8 mouse cellular contexts compared by ENCODE assay signal in genomic region chr2:26182646-26183045, GRCm38 (mm10). TPM values are rescaled to one million over a fixed set of nuclear protein-coding genes. Genes with fewer than 3 reads are reported as not detected.
DNase-seq lines count a peak whose midpoint lies in the region; ATAC-seq and TF ChIP-seq lines count a peak whose summit lies in the region.

No protein-coding gene starts in this region.

- H3K27ac ChIP-seq in thymus, adult 2 months (ENCODE audit: control insufficient read depth, insufficient read depth, low read length): no peak overlapping the region

- intact Hi-C loops in left cerebral cortex, postnatal 25 days (cut with DNase I): loop anchor here (1.0 kb wide), 1 partner anchor 91 kb away; no protein-coding TSS in a partner anchor

- no peak overlapping the region for H3K4me3 ChIP-seq in G1E (ENCODE audit: low read depth, low read length)
- no peak overlapping the region for H3K4me3 ChIP-seq in thymus, adult 2 months (ENCODE audit: control insufficient read depth, insufficient read depth, low read length)

- peak; percentile 13; the same call in 1 of the 2 replicates for TF ChIP-seq CTCF in G1E (IDR thresholded peaks at IDR 0.05; ENCODE audit: low read depth, low read length)
- peak; percentile 49; the same call in 1 of the 2 replicates for TF ChIP-seq CTCF in thymus, adult 2 months (IDR thresholded peaks at IDR 0.05; ENCODE audit: borderline replicate concordance, control insufficient read depth, extremely low read depth, insufficient read depth, low read length, poor library complexity)

- H3K9me3 ChIP-seq in G1E (replicated peaks): no peaks in the 10 kb centered on the region

- peaks cover 63% of the 10 kb centered on the region for H3K27me3 ChIP-seq in G1E (ENCODE audit: insufficient read depth, low read length)
- no peaks in the 10 kb centered on the region for H3K27me3 ChIP-seq in thymus, adult 2 months (ENCODE audit: control insufficient read depth, insufficient read depth, low read length)

- WGBS in thymus, adult 2 months: 29% methylated on average over 6 of the region's 6 CpGs

- peaks cover 6% of the 10 kb centered on the region; the same call in 1 of the 2 replicates for H3K4me1 ChIP-seq in G1E (ENCODE audit: insufficient read depth, low read depth, low read length)
- no peaks in the 10 kb centered on the region for H3K4me1 ChIP-seq in thymus, adult 2 months (replicated peaks; ENCODE audit: control insufficient read depth, insufficient read depth, low read length)

- H3K36me3 ChIP-seq in G1E (replicated peaks): no peaks in the 10 kb centered on the region
- H3K36me3 ChIP-seq in thymus, adult 2 months (ENCODE audit: control insufficient read depth, insufficient read depth, low read length): no peaks in the 10 kb centered on the region

- no peak for ATAC-seq in G1E (ENCODE audit: extremely low read depth, insufficient number of reproducible peaks, low FRiP score, poor library complexity, severe bottlenecking)

- DNase-seq in layer of hippocampus, postnatal 10 days (ENCODE audit: low spot score in 2 of 2): peak; percentile 61 to 65
- DNase-seq in layer of hippocampus, postnatal 36 days: no peak
- no peak for DNase-seq in G1E (ENCODE audit: low spot score)
- DNase-seq in adrenal gland, postnatal 25 days: peak; percentile 67
- peak; percentile 7 for DNase-seq in fibroblast of lung, adult 2 months (ENCODE audit: low read depth)
- DNase-seq in lung, postnatal 10 days: peak; percentile 66
- peak; percentile 76 for DNase-seq in thymus, adult 2 months
- no peak for DNase-seq in left cerebral cortex, postnatal 25 days (ENCODE audit: low spot score in 2 of 2)

- no peak for TF ChIP-seq POLR2A in thymus, adult 2 months (IDR thresholded peaks at IDR 0.05; ENCODE audit: control insufficient read depth, extremely low read depth, insufficient read depth, low read length, poor library complexity)

RNA-seq across cellular contexts. Expression of gene Lhx3, which starts 25.4 kb away (rescaled TPM):
- not detected for total RNA-seq in layer of hippocampus, postnatal 10 days (2021)
- not detected for total RNA-seq in layer of hippocampus, postnatal 36 days (2021)
- total RNA-seq in G1E (2014; fragmentation: Nextera tagmentation): not detected in 2 replicates
- not detected in 2 replicates for total RNA-seq in G1E (2017)
- not detected in 2 replicates for polyA plus RNA-seq in G1E (2012)
- 0.48 and 0.76 TPM in 2 replicates for total RNA-seq in adrenal gland, postnatal 25 days (2021)
- polyA plus RNA-seq in thymus, adult 2 months (2012; rRNA removed): 0.19 and 0.47 TPM in 2 replicates
- under 1 TPM in 1 of 2 experiments, not detected in 1; 0.16 TPM for total RNA-seq in left cerebral cortex, postnatal 25 days (2021)

RNA-seq across cellular contexts. Expression of gene Qsox2, which starts 54.7 kb away (rescaled TPM):
- 10 to 100 TPM; 18.6 to 19.1 TPM for total RNA-seq in layer of hippocampus, postnatal 10 days (2021)
- 10 to 100 TPM; 25.6 to 26.2 TPM for total RNA-seq in layer of hippocampus, postnatal 36 days (2021)
- total RNA-seq in G1E (2014; fragmentation: Nextera tagmentation) (10.8 and 12.2 TPM in 2 replicates), G1E (2017) (6.8 and 6.9 TPM in 2 replicates)
- polyA plus RNA-seq in G1E (2012): 7.6 TPM in 2 replicates
- 17.5 and 19.7 TPM in 2 replicates for total RNA-seq in adrenal gland, postnatal 25 days (2021)
- polyA plus RNA-seq in thymus, adult 2 months (2012; rRNA removed): 18.3 and 22.7 TPM in 2 replicates
- total RNA-seq in left cerebral cortex, postnatal 25 days (2021): 10 to 100 TPM; 23.0 to 23.5 TPM

RNA-seq across cellular contexts. Expression of gene Nacc2, which starts 59.6 kb away (rescaled TPM):
- total RNA-seq in layer of hippocampus, postnatal 10 days (2021): 10 to 100 TPM; 42.8 to 46.3 TPM
- 10 to 100 TPM; 60.6 to 66.8 TPM for total RNA-seq in layer of hippocampus, postnatal 36 days (2021)
- total RNA-seq in G1E (2014; fragmentation: Nextera tagmentation): 2.0 and 5.1 TPM in 2 replicates
- total RNA-seq in G1E (2017): 2.4 and 2.6 TPM in 2 replicates
- 4.3 and 7.4 TPM in 2 replicates for polyA plus RNA-seq in G1E (2012)
- total RNA-seq in adrenal gland, postnatal 25 days (2021): 25.8 and 36.6 TPM in 2 replicates
- polyA plus RNA-seq in thymus, adult 2 months (2012; rRNA removed): 12.6 and 13.8 TPM in 2 replicates
- total RNA-seq in left cerebral cortex, postnatal 25 days (2021): 10 to 100 TPM; 64.8 to 75.2 TPM

Comparison
In these comparisons a context has a peak if more than half of its experiments do, and no peak if none do; other contexts are left out.
1. DNase-seq: peak in layer of hippocampus, postnatal 10 days (2 of 2), adrenal gland, postnatal 25 days (single experiment), fibroblast of lung, adult 2 months (single experiment), lung, postnatal 10 days (single experiment) and thymus, adult 2 months (single experiment); none in layer of hippocampus, postnatal 36 days (0 of 2), G1E (single experiment) and left cerebral cortex, postnatal 25 days (0 of 2).